Comparison of ENCODE assay signal across 31 mouse cellular contexts in the genomic region with DNA sequence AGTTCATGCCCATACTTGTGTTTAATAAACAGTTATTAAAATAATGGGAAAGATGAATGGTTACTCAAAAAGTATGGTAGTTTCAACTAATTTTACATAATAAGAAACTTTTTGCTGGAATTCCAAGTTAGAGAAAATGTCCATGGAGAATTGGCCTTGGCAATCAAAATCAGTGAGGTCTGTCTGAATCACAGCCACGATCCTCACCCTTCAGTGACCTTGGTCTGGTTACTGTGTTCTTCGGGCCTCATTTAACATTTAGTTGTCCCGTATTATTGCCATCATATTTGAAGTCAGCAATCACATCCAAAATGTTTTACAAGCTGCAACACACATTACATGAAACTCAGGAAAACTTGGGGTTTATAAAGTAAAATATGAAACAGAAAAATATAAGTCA. TPM values are rescaled to one million over a fixed set of nuclear protein-coding genes. Genes with fewer than 3 reads are reported as not detected.
DNase-seq lines count a peak whose midpoint lies in the region; TF ChIP-seq lines count a peak whose summit lies in the region.
"Had no signal": no experiment of that assay in that cellular context is flagged by ENCODE, and none has a peak within 500 bp of the region (broad histone marks: within the 10 kb centered on the region; RNA-seq: fewer than 3 reads in every experiment).

No protein-coding gene starts in this region.

- H3K4me1 ChIP-seq in kidney, adult 2 months (ENCODE audit: control insufficient read depth, insufficient read depth, low read length), result 0 out of 2 replicates have a peak, but pooled peaks cover 5% of the 10 kb centered on the region
- H3K4me1 ChIP-seq in midbrain, embryonic 10.5 days, result 0 out of 2 replicates have a peak, but pooled peaks cover 3% of the 10 kb centered on the region
- H3K4me1 ChIP-seq: embryonic facial prominence, embryonic 10.5 days; embryonic facial prominence, embryonic 15.5 days; forebrain, embryonic 12.5 days; heart, embryonic 12.5 days; limb, embryonic 10.5 days; limb, embryonic 15.5 days; neural tube, embryonic 12.5 days had no signal

- no peak for TF ChIP-seq POLR2A in kidney, adult 2 months (IDR thresholded peaks at IDR 0.05; ENCODE audit: low read depth, low read length)

- H3K36me3 ChIP-seq in kidney, adult 2 months (ENCODE audit: control insufficient read depth, insufficient read depth, low read length), result no peaks in the 10 kb centered on the region; the same call in none of the 2 replicates
- peaks cover 43% of the 10 kb centered on the region for H3K36me3 ChIP-seq in midbrain, embryonic 10.5 days

- no peak overlapping the region for H3K4me3 ChIP-seq in kidney, adult 2 months (ENCODE audit: insufficient read depth, low read depth, low read length)
- no peak overlapping the region for H3K4me3 ChIP-seq in midbrain, embryonic 10.5 days
- H3K4me3 ChIP-seq: embryonic facial prominence, embryonic 10.5 days; embryonic facial prominence, embryonic 15.5 days; forebrain, embryonic 12.5 days; heart, embryonic 12.5 days; limb, embryonic 10.5 days; limb, embryonic 15.5 days; myocyte; neural tube, embryonic 12.5 days had no signal

- TF ChIP-seq CTCF in kidney, adult 2 months (conservative IDR thresholded peaks at IDR 0.05; ENCODE audit: insufficient read depth, insufficient read length, low read depth, low read length), result no peak

- H3K27me3 ChIP-seq in kidney, adult 2 months (replicated peaks; ENCODE audit: control insufficient read depth, insufficient read depth, low read length), result no peaks in the 10 kb centered on the region
- H3K27me3 ChIP-seq in midbrain, embryonic 10.5 days (ENCODE audit: low read depth, poor library complexity, severe bottlenecking), result no peaks in the 10 kb centered on the region
- H3K27me3 ChIP-seq: embryonic facial prominence, embryonic 15.5 days; forebrain, embryonic 12.5 days; heart, embryonic 12.5 days; limb, embryonic 15.5 days; neural tube, embryonic 12.5 days had no signal

- H3K27ac ChIP-seq in kidney, adult 2 months (ENCODE audit: insufficient read depth, low read depth, low read length), result 0 out of 2 replicates have a peak overlapping the region, but pooled peaks have one; percentile 38
- H3K27ac ChIP-seq in midbrain, embryonic 10.5 days (replicated peaks), result no peak overlapping the region
- H3K27ac ChIP-seq: embryonic facial prominence, embryonic 10.5 days; embryonic facial prominence, embryonic 15.5 days; forebrain, embryonic 12.5 days; kidney, postnatal 0 days; limb, embryonic 10.5 days; limb, embryonic 15.5 days; liver, embryonic 14.5 days; macrophage; neural tube, embryonic 12.5 days had no signal

- DNase-seq in adrenal gland, adult 8-10 months, result peak; percentile 58
- DNase-seq in adrenal gland, postnatal 25 days, result no peak
- DNase-seq in kidney, adult 2 months, result no peak
- DNase-seq in kidney, adult 8-10 months, result no peak
- peak; percentile 64 for DNase-seq in adrenal gland, postnatal 10 days
- DNase-seq in layer of hippocampus, postnatal 36 days, result no peak
- no peak for DNase-seq in midbrain, embryonic 10.5 days (ENCODE audit: low spot score)
- DNase-seq: cerebellum, adult 8-10 months; cerebellum, postnatal 25 days; forebrain, postnatal 0 days; gastrocnemius, postnatal 14 days; kidney, adult 18-20 months; kidney, postnatal 4 days; lung, adult 2 months; lung, postnatal 10 days; right cerebral cortex, adult 18-20 months; thymus, postnatal 4 days had no signal

- no peaks in the 10 kb centered on the region for H3K9me3 ChIP-seq in midbrain, embryonic 10.5 days (replicated peaks)
- H3K9me3 ChIP-seq: embryonic facial prominence, embryonic 10.5 days; embryonic facial prominence, embryonic 15.5 days; forebrain, embryonic 12.5 days; heart, embryonic 12.5 days; limb, embryonic 10.5 days; limb, embryonic 15.5 days; neural tube, embryonic 12.5 days had no signal

- WGBS in kidney, adult 2 months, result 36% methylated on average over 3 of the region's 3 CpGs
- WGBS in midbrain, embryonic 10.5 days, result 90% methylated on average over 3 of the region's 3 CpGs

RNA-seq across cellular contexts. Expression of a gene that starts 20.4 kb away (rescaled TPM):
- total RNA-seq in adrenal gland, adult 8-10 months (2022), result 100 to 1,000 TPM; 147 to 176 (median 162) TPM
- total RNA-seq in adrenal gland, postnatal 25 days (2021), result 150 and 159 TPM in 2 replicates
- polyA plus RNA-seq in kidney, adult 2 months (2012; rRNA removed), result 17.2 and 21.7 TPM in 2 replicates
- 100 to 1,000 TPM; 187 to 219 TPM for total RNA-seq in adrenal gland, postnatal 10 days (2021)
- 10 to 100 TPM; 26.1 to 33.7 TPM for total RNA-seq in layer of hippocampus, postnatal 36 days (2021)
- 54.6 and 54.8 TPM in 2 replicates for polyA plus RNA-seq in midbrain, embryonic 10.5 days (2016; fragmentation: Nextera tagmentation; extraction: Ambion mirVana)
- total RNA-seq: megakaryocyte-erythroid progenitor cell, adult 5-6 weeks had no signal
- polyA plus RNA-seq: activated CD4-positive, CD25-positive, alpha-beta regulatory T cell, adult 4 months; CD4-positive, CD25-positive, alpha-beta regulatory T cell, adult 4 months; macrophage had no signal

Comparison
In these comparisons a context has a peak if more than half of its experiments do, and no peak if none do; other contexts are left out.
1. DNase-seq: peak in adrenal gland, adult 8-10 months (single experiment) and adrenal gland, postnatal 10 days (single experiment); none in adrenal gland, postnatal 25 days (single experiment), kidney, adult 2 months (single experiment), kidney, adult 8-10 months (0 of 2), layer of hippocampus, postnatal 36 days (0 of 2) and midbrain, embryonic 10.5 days (single experiment).